Mouse (Mus musculus): ENCODE measurements around the gene Med25.

Med25 gene

GRCm38 (mm10) chr7:44863982-44864494, 28.5 kb downstream of the Med25 start:
- DNase-seq (ENCODE audit: low spot score in 2 of 2): no peak

DNA sequence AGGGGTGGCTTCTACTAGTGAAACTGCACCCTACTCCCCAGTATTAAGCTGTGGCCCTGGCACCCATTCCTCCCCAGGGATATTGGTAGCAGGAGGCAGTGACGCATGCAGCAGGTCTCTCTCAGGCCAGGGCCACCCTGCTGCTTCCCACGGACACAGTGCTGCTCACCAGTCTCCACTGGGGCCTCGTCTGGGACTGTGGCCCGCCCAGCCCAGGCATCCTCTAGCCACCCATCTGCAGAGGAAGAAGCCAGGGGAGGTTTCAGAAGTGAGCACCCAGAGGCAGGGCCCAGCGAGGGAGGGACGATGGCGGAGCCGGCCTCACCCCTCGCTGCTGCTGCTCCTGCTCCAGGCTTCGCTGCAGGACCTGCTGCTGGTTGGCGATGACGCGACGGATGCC, 29.3 kb downstream of the Med25 start:
- DNase-seq (ENCODE audit: low spot score in 2 of 2): no peak

GRCm38 (mm10) chr7:44862434-44862833, 30.1 kb downstream of the Med25 start:
- DNase-seq (ENCODE audit: low spot score in 2 of 2): no peak

DNA sequence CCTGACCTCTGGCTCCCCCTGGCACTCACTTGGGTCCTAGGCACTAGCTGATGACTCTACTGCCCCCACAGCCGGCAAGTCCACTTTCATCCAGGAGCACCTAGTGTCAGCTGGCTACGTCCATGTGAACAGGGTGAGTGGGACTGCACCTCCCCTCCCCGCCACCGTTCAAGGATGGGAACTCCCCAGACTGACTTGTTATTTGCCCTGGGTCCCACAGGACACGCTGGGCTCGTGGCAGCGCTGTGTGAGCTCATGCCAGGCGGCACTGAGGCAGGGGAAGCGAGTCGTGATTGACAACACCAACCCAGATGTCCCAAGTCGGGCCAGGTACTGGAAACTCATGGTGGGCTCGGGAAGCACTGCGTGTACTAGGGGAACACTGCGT, 31.1 kb downstream of the Med25 start:
- DNase-seq (ENCODE audit: low spot score in 2 of 2): no peak

- DNase-seq (ENCODE audit: low spot score in 2 of 2): peak; percentile 66 to 72
These were observed 31.7 kb downstream of the Med25 start for GRCm38 (mm10) chr7:44860576-44861428.

- no peak for DNase-seq (ENCODE audit: low spot score in 2 of 2)
These were observed 32.6 kb downstream of the Med25 start for GRCm38 (mm10) chr7:44859896-44860295.

GRCm38 (mm10) chr7:44857905-44858304, 34.6 kb downstream of the Med25 start:
- DNase-seq (ENCODE audit: low spot score in 2 of 2): no peak

DNA sequence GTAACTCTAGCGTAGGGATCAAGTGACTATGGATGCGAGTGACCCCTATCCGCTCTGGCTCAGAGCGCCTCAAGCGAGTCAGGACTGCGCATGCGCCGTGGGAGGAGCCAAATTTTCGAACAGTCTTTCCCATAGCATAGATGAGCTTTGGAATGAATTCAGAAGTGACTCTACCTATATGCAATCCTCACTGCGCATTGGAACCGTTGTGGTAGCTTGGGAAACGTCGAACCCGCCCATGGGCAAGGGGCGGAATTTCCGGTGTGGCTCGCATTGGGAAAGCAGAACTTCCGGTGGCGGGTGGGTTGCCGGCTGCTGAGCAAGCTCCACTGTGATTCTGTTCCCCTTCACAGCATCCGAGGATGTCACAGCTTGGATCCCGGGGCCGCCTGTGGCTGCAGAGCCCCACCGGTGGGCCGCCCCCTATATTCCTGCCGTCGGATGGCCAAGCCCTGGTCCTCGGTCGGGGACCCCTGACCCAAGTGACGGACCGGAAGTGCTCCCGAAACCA, 35.4 kb downstream of the Med25 start, which contains the start of gene Pnkp:
TSS of gene Pnkp (plus strand) at position 98 of the 511 bp plus-strand sequence.
- DNase-seq (ENCODE audit: low spot score in 2 of 2): peak; percentile 95

- DNase-seq (ENCODE audit: low spot score in 2 of 2): no peak
These were observed 36.1 kb downstream of the Med25 start for GRCm38 (mm10) chr7:44856265-44856916.

GRCm38 (mm10) chr7:44855036-44855435, 37.5 kb downstream of the Med25 start:
- DNase-seq (ENCODE audit: low spot score in 2 of 2): no peak

DNA sequence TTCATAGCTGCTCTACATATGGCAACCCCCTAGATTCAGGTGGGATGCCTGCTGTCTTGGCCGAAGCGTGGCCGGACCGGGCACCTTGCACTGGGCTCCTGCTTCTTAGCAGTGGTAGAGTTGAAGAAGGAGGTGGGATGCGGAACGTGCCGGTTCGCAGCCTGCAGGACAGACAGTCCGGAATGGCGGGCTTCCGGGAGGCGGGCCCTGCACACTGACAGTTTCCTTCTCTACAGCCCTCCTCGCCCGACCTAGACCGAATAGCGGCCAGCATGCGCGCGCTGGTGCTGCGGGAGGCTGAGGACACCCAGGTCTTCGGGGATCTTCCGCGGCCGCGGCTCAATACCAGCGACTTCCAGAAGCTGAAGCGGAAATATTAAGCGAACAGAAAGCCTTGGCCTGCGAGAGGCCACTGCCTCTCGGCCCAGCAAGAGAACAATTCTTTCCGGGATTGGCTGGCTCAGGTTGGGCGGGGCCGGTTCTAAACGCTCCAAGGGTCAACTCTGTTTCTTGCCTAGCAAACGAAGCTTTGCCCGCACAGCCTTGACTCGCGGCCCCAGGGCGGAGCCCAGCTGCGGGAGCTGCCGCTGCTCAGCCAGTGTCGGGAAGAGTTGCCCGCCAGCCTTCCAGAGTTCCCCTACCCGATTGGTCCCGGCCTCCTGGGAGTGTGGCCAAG, 38.0 kb downstream of the Med25 start:
- DNase-seq (ENCODE audit: low spot score in 2 of 2): peak; percentile 60 to 73

GRCm38 (mm10) chr7:44853596-44854355, 38.7 kb downstream of the Med25 start:
- no peak for DNase-seq (ENCODE audit: low spot score in 2 of 2)

DNA sequence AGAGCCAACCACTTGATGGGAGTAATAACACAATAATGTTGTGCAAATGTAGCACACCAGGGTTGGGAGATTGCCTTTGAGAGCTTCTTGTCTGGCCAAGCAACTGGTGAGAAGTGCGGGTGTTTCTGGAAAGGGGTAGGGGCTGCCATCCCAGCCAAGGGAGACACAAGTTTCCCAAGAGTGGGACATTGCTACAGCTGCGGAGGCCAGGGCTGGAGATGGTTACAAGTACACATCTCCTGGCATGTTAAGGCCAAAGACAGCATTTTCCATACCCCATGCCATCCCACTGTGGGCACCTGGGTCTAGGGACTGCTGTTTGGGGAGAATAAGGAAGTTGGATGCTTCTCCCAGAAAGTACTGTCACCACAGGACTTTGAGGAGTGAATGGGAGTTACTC, 39.4 kb downstream of the Med25 start:
- DNase-seq (ENCODE audit: low spot score in 2 of 2): no peak

GRCm38 (mm10) chr7:44852259-44853027, 40.1 kb downstream of the Med25 start:
- DNase-seq (ENCODE audit: low spot score in 2 of 2): no peak

GRCm38 (mm10) chr7:44851625-44852234, 40.8 kb downstream of the Med25 start:
- DNase-seq (ENCODE audit: low spot score in 2 of 2): no peak

DNA sequence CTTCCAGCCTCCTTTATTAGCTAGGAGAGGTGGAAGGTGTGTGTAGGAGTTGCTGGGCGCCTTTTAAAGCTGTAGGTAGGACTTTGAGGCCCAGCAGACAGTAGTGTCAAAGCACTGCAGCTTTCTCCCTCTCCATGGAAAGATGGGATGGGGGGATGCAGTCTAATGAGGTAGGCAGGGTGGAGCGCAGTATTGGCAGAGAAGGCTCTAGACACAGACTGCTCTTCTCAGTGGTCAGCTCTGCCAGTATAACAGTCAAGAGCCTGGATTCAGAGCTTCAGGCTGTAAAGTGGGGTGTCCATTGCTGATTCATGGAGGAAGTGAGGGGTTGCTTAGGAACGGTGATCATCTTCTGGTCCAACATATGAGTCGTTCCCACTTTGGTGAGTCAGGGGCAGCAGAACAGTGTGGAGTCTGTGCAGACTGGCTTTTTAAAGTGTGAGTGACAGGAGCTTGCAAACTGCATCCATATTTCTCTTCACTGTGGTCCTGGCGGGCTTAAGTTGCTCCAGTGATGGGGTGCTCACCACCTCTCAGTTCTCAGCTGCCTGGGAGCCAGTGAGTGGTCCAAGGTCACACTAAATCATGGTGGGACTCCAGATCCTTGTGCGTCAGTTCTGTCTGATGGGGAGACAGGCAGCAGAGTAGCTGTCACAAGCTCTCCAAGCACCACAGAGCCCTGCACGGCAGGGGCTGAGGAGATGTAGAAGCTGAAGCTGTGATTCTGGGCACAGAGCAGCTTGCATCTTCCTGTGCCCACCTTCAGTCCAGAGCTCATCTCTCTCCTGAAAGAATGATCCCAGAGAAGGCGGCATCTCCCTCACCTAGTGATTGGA, 41.5 kb downstream of the Med25 start:
- peak in 1 of 2 experiments; percentile 10 for DNase-seq (ENCODE audit: low spot score in 2 of 2)

GRCm38 (mm10) chr7:44850146-44850545, 42.4 kb downstream of the Med25 start:
- peak; percentile 64 to 73 for DNase-seq (ENCODE audit: low spot score in 2 of 2)

DNA sequence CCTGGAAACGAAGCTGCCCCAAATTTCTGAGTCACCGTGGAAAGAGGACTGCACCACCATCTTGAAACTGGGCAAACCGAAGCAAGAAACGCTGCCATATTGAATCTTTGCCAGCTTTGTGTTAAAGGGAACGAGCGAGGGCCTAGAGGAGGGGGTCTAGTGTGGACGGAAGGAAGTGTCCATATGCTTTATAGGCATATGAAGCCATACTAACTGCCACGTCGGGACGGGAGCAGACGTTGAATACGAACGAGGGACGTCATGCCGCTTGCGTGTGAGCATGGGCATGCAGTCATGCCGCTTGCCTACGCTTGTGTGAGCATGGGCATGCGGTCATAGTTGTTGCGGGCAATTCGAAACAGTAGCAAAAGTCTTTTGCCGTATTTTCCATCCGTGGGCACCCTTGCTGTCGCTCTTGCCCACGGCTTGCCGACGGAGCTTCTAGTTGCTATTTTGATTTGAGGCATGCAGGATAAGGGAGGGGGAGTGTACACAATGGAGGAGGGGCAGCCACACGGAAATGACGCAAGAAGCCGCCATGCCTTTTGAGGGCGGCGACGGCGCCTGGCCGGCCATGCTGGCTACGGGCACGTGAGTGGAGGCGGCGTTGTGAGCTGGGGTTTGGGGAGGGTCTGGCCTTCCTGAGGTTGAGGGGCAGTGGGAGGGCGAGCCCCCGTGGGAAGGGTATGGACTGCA, 42.9 kb downstream of the Med25 start:
- DNase-seq (ENCODE audit: low spot score in 2 of 2): peak; percentile 89 to 93
